Mouse (Mus musculus) mouse trophoblast stem cell (cell line): Measurements from ENCODE around the gene Ncf1.

Experiments
- in situ Hi-C, 2 experiments: fragments of 300-500 bp; cut with MseI, MboI; formaldehyde crosslinking; loops; 2 replicates in 1 of 2; 3 replicates in 1 of 2; pipeline ENCODE4 v1.15.1; 2025

The Ncf1 gene

GRCm38 (mm10) chr5:134244890-134245289, 15.5 kb upstream of the Ncf1 start:
- in situ Hi-C loops, result no loop called here

GRCm38 (mm10) chr5:134243661-134244436, 14.4 kb upstream of the Ncf1 start:
- in situ Hi-C loops, result no loop called here

DNA sequence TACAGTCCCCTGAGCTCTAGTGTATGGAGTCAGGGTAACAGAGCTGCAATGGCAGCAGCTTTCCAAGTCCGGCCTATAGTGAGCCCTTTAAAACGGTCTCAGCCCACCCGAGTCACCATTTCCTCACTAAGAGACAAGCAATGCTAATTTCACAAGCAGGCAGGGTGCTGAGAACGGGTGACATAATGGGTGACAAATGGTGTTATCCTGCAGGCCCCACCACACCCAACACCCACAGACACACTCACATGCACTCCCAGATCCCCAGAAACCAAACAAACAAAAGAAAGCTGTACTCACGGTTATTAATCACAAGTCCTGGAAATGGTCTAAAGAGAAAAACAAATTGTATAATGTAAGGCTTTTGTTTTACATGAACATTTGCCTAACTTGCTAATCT, 12.4 kb upstream of the Ncf1 start:
- in situ Hi-C loops, result no loop called here

- in situ Hi-C loops, result no loop called here
Measured at GRCm38 (mm10) chr5:134237936-134238760, 8.7 kb upstream of the Ncf1 start.

DNA sequence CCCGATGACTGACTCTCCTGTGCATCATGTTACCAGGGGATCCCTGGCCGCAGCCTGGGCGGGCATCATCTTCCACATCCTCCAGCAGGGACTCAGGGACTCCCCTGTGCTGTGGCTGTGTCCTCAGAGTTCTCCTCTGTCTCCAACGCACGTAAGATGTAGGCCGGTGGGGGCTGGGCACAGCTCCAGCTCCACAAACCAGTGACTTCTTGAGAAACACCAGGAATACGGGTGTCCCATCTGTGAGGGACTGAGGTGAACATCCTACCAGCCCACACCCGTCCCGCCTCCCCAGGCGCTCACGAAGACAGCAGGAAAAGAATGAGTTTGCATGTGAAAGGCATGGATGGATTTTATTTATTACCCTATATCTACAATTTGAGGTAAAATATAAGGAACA, 8.1 kb upstream of the Ncf1 start:
- in situ Hi-C loops, result no loop called here

GRCm38 (mm10) chr5:134236796-134237195, 7.4 kb upstream of the Ncf1 start:
- in situ Hi-C loops, result no loop called here

- in situ Hi-C loops, result no loop called here
Measured at GRCm38 (mm10) chr5:134236241-134236640, 6.8 kb upstream of the Ncf1 start.

DNA sequence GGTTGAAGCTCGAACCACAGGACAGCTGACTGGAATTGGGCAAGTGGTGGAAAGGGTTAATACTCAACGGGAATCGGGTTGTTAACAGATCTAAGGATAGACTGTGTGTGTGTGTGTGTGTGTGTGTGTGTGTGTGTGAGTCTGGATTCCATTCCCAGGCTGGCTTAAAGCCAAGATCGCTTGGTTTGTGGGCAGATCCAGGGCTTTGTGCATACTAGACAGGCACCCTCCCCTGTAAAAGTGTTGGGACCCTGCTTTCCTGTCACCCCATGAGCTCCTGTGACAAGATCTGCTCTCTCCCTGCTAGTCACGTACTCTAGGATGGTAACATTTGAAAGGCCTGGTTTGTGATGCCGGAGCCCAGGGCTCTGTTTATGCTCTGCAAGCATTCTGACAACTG, 5.7 kb upstream of the Ncf1 start:
- in situ Hi-C loops, result no loop called here

DNA sequence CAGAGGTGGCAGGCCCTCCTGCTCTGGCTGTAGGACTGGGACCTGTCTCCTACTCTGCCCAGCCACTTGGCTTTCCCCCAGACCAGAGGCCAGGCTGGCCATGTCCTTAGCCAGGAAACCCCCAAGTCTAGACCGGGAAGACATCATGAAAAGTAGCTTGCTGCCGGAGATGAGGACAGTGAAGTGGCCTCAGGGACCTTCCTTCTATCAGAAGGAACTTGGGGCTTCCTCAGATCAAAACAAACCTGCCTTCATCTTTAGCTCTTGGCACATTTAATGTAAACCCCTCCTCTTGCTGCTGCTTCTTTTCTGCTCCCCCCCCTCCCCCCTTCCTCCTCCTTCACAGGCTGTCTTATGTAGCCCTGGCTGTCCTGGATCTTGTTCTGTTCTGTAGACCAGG, 4.8 kb upstream of the Ncf1 start:
- in situ Hi-C loops, result no loop called here

GRCm38 (mm10) chr5:134233244-134233651, 3.8 kb upstream of the Ncf1 start:
- in situ Hi-C loops, result no loop called here

- in situ Hi-C loops, result no loop called here
Measured at GRCm38 (mm10) chr5:134232568-134232967, 3.1 kb upstream of the Ncf1 start.

- in situ Hi-C loops, result no loop called here
Measured at GRCm38 (mm10) chr5:134232111-134232510, 2.7 kb upstream of the Ncf1 start.

DNA sequence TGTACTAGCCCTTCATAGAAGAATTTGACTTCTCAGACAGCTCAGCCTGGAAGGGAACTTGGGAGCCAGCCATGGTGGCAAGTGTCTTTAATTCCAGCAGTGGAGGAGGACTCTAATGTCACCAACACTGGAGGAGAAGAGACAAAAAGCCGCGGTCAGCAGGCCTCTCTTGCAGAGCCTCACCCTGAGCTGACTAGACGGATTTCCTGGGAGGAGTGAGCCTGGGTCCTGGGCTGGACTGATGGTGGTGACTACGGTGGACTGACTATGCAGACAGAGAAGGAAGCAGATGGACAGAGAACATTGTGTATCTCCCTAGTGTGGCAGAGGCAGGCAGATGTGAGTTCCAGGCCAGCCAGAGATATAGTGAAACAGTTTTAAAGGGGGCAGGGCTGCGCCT, 2.0 kb upstream of the Ncf1 start:
- in situ Hi-C loops, result no loop called here

DNA sequence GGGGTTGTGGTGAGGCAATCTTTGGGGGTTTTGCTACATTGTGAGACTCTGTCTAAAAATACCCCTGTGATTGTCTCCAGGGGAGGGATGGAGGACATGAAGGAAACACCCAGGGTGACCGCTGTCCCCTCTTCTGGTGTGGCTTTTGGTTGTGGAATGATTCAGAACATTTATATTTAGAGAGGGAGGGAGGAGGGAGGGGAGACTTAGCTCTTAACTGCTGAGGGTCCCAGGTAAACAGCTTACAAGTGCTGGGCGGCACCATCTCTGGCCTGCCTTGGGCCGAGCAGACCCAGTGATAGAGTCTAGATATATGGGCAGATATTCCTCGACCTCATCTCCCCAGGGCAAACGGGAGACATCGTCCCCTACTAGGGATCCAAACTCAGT, 1.2 kb downstream of the Ncf1 start:
- in situ Hi-C loops, result no loop called here

DNA sequence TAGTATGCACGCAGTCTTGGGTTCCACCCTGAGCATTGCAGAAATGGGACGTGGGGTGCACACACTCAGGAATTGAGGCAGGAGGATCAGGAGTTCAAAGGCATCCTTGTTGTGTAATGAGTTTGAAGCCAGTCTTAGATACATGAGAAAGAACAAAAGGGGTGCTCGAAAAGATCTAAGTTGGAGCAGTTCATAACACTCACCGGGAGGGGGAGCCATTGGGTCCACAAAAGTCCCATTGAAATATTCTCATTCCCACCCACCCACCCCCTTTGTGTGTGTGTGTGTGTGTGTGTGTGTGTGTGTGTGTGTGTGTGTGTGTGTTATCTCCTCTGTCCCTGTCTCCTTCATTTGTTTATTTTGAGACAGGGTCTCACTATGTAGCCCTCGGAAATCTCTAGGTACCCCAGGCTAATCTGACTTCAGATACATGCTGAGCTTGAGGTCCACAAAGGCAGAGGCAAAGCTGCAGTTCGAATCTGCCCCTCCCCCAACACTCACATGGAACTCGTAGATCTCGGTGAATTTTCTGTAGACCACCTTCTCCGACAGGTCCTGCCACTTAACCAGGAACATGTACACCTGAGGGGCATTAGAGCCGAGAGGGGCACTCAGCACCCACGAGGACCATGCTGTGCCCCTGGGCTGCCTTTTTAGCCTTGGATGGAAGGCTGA, 1.7 kb downstream of the Ncf1 start:
- in situ Hi-C loops, result no loop called here

DNA sequence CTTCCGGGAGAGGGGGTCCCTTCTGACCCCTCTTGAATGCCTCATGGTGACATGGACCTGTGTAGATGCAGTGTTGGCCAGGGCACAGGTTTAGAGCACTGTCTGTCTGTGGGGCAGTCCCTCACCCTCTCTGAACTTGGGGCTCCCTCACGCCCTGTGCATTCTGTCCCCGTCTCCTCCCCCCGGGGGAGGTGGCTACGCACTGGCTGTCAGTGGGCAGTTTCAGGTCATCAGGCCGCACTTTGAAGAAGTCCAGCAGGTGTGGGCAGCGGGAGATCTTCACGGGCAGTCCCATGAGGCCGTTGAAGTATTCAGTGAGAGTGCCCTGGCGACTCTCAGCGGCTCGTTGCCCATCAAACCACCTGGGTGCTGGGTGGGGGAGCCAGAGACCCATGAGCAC, 2.5 kb downstream of the Ncf1 start:
- in situ Hi-C loops, result no loop called here

DNA sequence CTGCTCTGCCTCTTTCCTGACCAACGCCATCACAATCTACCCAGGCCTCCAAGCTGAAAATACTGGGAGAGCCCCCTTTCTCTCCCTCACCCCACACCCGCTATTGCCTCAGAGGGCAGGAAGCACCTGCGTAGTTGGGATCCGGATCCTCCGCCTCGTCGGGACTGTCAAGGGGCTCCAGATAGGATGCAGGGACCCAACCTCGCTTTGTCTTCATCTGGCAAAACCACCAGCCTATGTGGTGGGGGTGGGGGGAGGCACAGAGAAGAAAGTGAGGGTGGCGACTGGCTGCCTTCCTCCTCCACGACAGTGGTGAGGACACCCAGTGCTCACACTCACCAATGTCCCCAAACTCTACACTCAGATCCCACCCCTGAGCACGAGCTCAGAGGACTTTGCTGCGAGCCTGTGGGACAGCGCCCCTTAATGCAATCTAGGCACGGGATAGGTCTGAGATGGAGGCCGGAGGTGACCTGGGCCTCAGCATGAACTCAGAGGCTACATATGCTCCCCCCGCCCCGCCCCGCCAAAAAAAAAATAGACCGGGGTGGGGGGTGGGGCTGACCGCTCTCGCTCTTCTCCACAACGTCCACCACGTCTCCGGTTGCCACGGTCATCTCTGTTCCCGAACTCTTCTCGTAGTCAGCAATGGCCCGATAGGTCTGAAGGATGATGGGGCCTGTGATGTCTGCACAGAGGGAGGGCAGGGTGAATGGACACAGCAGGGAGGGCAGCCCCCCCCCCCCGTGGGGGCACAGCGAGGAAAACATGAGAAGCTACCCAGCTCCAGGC, 4.1 kb downstream of the Ncf1 start:
- in situ Hi-C loops, result no loop called here

DNA sequence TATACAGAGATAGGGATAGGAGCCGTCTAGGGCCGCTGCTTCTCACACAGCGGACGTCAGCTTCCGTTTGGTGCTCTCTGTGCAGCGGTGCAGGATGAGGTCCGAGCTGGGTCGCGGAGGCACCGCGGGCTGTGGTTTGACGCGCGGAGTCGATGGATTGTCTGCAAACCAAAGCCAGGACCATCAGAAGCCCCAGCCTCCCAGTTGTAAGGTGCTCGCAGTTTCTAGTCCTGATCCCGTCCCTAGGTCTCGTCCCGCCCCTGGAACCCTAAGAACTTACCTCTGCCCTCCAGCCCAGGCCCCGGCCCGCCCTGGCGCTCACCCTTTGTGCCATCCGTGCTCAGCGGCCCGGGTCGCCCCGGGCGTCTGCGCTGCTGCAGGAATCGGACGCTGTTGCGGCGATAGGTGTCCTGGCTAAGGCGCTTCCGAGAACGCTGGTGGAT, 7.7 kb downstream of the Ncf1 start:
- in situ Hi-C loops, result no loop called here

DNA sequence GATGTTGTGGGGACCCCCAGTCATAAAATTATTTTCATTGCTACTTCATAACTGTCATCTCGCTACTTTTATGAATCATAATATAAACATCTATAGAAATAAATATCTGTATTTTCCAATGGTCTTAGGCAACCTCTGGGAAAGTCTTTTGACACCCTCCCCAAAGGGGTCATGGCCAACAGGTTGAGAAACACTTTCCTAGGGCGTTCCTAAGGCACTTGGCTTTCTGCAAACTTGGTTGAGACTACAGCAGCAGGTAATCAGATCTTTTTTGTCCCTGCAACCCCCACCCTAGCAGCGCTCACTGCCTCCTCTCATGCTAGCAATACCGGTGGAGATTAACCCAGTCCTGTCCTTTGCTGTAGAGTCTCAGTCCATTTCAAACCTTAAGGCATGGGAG, 8.1 kb downstream of the Ncf1 start:
- in situ Hi-C loops, result no loop called here

DNA sequence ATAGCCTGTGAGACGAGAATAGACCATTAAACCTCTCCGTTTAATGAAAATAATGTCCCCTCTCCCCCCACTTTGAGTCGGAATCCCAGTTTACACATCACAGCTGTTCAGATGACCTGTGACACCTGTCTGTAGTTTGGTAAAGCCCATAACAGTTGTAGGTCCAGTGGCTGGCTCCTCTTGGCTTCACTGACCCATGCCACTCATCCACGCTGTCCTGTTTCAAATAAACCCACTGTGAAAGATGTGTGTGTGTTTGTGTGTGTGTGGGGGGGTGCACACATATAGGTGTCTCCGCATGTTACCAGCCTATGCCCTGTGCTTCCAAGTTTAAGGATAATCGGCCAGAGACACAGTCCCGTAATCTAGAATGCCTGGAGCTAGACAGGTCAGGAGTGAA, 11.5 kb downstream of the Ncf1 start:
- in situ Hi-C loops, result no loop called here

DNA sequence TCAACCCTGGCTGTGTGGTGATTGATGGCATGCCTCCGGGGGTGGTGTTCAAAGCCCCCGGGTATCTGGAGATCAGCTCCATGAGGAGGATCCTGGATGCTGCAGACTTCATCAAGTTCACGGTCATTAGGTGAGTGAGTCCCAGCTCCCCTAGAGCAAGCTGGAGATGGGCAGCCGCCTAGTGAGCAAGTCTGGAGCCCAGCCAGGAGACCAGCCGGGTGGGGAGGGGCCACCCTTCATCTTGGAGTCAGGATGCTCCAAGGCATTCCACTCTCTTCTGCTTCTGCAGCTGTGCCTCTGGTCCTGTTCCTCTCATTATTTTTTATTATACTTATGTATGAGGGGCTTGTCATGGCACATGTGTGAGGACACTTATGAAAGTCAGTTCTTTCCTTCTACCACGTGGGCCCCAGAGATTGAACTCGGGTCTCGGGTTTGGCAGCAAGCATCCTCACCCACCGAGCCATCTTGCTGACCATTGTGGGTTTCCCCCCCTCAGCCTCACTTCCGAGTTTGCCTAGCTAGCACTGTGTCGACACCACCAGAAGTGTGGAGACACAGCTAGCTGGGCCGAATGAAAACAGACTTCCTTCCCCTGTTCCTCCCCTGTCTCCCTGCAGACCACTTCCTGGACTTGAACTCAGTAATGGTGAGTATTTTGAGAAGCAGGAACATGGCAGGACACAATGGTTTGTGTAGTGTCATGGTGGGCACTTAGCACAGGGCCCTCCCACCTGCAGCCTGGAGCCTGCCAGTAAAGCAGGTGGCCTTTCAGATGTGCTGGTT, 15.2 kb downstream of the Ncf1 start:
- in situ Hi-C loops, result no loop called here
